Mouse (Mus musculus): ENCODE results near the gene Derl3. TPM values are rescaled to one million over a fixed set of nuclear protein-coding genes. Genes with fewer than 3 reads are reported as not detected.

Gene Derl3
- polyA plus RNA-seq, 1 experiment from 2014 or later, result 2.1 TPM

GRCm38 (mm10) chr10:75931311-75931710, 38.1 kb downstream of the Derl3 start:
- peak overlapping the region; percentile 60 for H3K4me3 ChIP-seq (ENCODE audit: low read depth, low read length)
- 17% methylated on average over 7 of the region's 7 CpGs for WGBS
- H3K4me2 ChIP-seq (ENCODE audit: low read depth, low read length), result peak overlapping the region; percentile 88
- H3K9me3 ChIP-seq (ENCODE audit: control insufficient read depth, low read length), result no peaks in the 10 kb centered on the region
- H3K27ac ChIP-seq (replicated peaks; ENCODE audit: low read depth, low read length), result no peak overlapping the region
- no peak for DNase-seq (ENCODE audit: low spot score)
- peaks cover 30% of the 10 kb centered on the region for H3K4me1 ChIP-seq (ENCODE audit: control insufficient read depth, insufficient read depth, low read length)
- peaks cover 10% of the 10 kb centered on the region for H3K27me3 ChIP-seq (replicated peaks; ENCODE audit: control insufficient read depth, insufficient read depth, low read length)
- H3K9ac ChIP-seq (ENCODE audit: low read depth, low read length), result peak overlapping the region; percentile 88; the same call in 1 of the 2 replicates
- ATAC-seq (ENCODE audit: low read depth), result no peak
- H3K36me3 ChIP-seq (ENCODE audit: control insufficient read depth, insufficient read depth, low read length), result peaks cover 21% of the 10 kb centered on the region

GRCm38 (mm10) chr10:75932081-75932678, 39.0 kb downstream of the Derl3 start:
- peak overlapping the region; percentile 84 for H3K27ac ChIP-seq (replicated peaks; ENCODE audit: low read depth, low read length)
- peak overlapping the region; percentile 88 for H3K9ac ChIP-seq (ENCODE audit: low read depth, low read length)
- peaks cover 30% of the 10 kb centered on the region for H3K4me1 ChIP-seq (ENCODE audit: control insufficient read depth, insufficient read depth, low read length)
- under 1% methylated on average over 23 of the region's 44 CpGs for WGBS
- ATAC-seq (ENCODE audit: low read depth) (peak; percentile 75), DNase-seq (ENCODE audit: low spot score) (peak; percentile 78)
- H3K36me3 ChIP-seq (ENCODE audit: control insufficient read depth, insufficient read depth, low read length), result peaks cover 12% of the 10 kb centered on the region
- peak overlapping the region; percentile 60 for H3K4me3 ChIP-seq (ENCODE audit: low read depth, low read length)
- peaks cover 17% of the 10 kb centered on the region for H3K27me3 ChIP-seq (replicated peaks; ENCODE audit: control insufficient read depth, insufficient read depth, low read length)
- H3K9me3 ChIP-seq (ENCODE audit: control insufficient read depth, low read length), result no peaks in the 10 kb centered on the region
- H3K4me2 ChIP-seq (ENCODE audit: low read depth, low read length), result peak overlapping the region; percentile 88

DNA sequence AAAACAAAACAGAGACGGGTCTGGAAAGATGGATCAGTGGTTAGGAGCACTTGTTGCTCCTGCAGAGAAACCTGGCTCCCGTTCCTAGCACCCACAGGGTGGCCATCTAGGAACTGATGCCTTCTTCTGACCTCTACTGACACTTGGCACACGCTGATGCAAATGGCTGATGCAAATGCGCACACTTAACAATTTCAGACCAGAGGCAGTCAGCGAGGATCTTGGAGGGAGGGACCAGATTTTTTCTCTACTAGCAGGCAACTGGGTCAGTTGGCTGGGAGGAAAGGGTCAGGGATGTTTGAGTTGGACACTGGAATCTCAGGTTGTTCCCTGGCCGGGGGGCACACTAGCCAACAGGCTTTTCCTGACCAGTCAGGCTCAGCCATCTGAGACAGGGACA, 39.7 kb downstream of the Derl3 start, which contains the start of gene Chchd10:
Gene Chchd10 (plus strand): TSS at position 240 of the 400 bp plus-strand sequence.
- Histone ChIP-seq H3K9me3 (ENCODE audit: control insufficient read depth, low read length) (no peaks in the 10 kb centered on the region), H3K4me1 (ENCODE audit: control insufficient read depth, insufficient read depth, low read length) (peaks cover 30% of the 10 kb centered on the region), H3K27me3 (replicated peaks; ENCODE audit: control insufficient read depth, insufficient read depth, low read length) (peaks cover 20% of the 10 kb centered on the region), H3K4me3 (ENCODE audit: low read depth, low read length) (peak within 1 kb of the TSS; percentile 60), H3K36me3 (ENCODE audit: control insufficient read depth, insufficient read depth, low read length) (peaks cover 5% of the 10 kb centered on the region), H3K4me2 (ENCODE audit: low read depth, low read length) (peak within 1 kb of the TSS; percentile 88), H3K9ac (ENCODE audit: low read depth, low read length) (peak within 1 kb of the TSS; percentile 88), H3K27ac (replicated peaks; ENCODE audit: low read depth, low read length) (peak within 1 kb of the TSS; percentile 84)
- 19% methylated on average over 6 of the region's 6 CpGs for WGBS
- DNase-seq (ENCODE audit: low spot score) (no peak), ATAC-seq (ENCODE audit: low read depth) (no peak)

GRCm38 (mm10) chr10:75934991-75935390, 41.8 kb downstream of the Derl3 start:
- no peak for DNase-seq (ENCODE audit: low spot score)
- no peak for ATAC-seq (ENCODE audit: low read depth)
- Histone ChIP-seq H3K4me1 (ENCODE audit: control insufficient read depth, insufficient read depth, low read length) (peaks cover 25% of the 10 kb centered on the region), H3K9me3 (ENCODE audit: control insufficient read depth, low read length) (no peaks in the 10 kb centered on the region), H3K27ac (replicated peaks; ENCODE audit: low read depth, low read length) (no peak overlapping the region), H3K36me3 (ENCODE audit: control insufficient read depth, insufficient read depth, low read length) (no peaks in the 10 kb centered on the region), H3K27me3 (replicated peaks; ENCODE audit: control insufficient read depth, insufficient read depth, low read length) (peaks cover 20% of the 10 kb centered on the region), H3K4me2 (ENCODE audit: low read depth, low read length) (peak overlapping the region; percentile 87), H3K9ac (ENCODE audit: low read depth, low read length) (no peak overlapping the region), H3K4me3 (ENCODE audit: low read depth, low read length) (peak overlapping the region; percentile 47; the same call in 1 of the 2 replicates)
- WGBS, result 86% methylated on average over 1 of the region's 1 CpGs

- H3K4me3 ChIP-seq (ENCODE audit: low read depth, low read length), result peak within 1 kb of the TSS; percentile 47
- peaks cover 17% of the 10 kb centered on the region for H3K4me1 ChIP-seq (ENCODE audit: control insufficient read depth, insufficient read depth, low read length)
- peak; percentile 58 for ATAC-seq (ENCODE audit: low read depth)
- peaks cover 20% of the 10 kb centered on the region for H3K27me3 ChIP-seq (replicated peaks; ENCODE audit: control insufficient read depth, insufficient read depth, low read length)
- DNase-seq (ENCODE audit: low spot score), result peak; percentile 86
- H3K9me3 ChIP-seq (ENCODE audit: control insufficient read depth, low read length), result no peaks in the 10 kb centered on the region
- no peak within 1 kb of the TSS for H3K27ac ChIP-seq (replicated peaks; ENCODE audit: low read depth, low read length)
- H3K9ac ChIP-seq (ENCODE audit: low read depth, low read length), result peak within 1 kb of the TSS; percentile 54
- peak within 1 kb of the TSS; percentile 87 for H3K4me2 ChIP-seq (ENCODE audit: low read depth, low read length)
- 4% methylated on average over 44 of the region's 51 CpGs for WGBS
- H3K36me3 ChIP-seq (ENCODE audit: control insufficient read depth, insufficient read depth, low read length), result no peaks in the 10 kb centered on the region
Observed at GRCm38 (mm10) chr10:75935680-75936541, 42.7 kb downstream of the Derl3 start, which contains the start of gene Mmp11. TSS of gene Mmp11 (minus strand) at chr10:75936496.

- peaks cover 8% of the 10 kb centered on the region for H3K4me1 ChIP-seq (ENCODE audit: control insufficient read depth, insufficient read depth, low read length)
- no peak overlapping the region for H3K9ac ChIP-seq (ENCODE audit: low read depth, low read length)
- H3K9me3 ChIP-seq (ENCODE audit: control insufficient read depth, low read length), result no peaks in the 10 kb centered on the region
- peaks cover 20% of the 10 kb centered on the region for H3K27me3 ChIP-seq (replicated peaks; ENCODE audit: control insufficient read depth, insufficient read depth, low read length)
- H3K4me3 ChIP-seq (ENCODE audit: low read depth, low read length), result no peak overlapping the region
- ATAC-seq (ENCODE audit: low read depth) (no peak), DNase-seq (ENCODE audit: low spot score) (no peak)
- 43% methylated on average over 18 of the region's 18 CpGs for WGBS
- no peak overlapping the region for H3K27ac ChIP-seq (replicated peaks; ENCODE audit: low read depth, low read length)
- no peak overlapping the region for H3K4me2 ChIP-seq (ENCODE audit: low read depth, low read length)
- no peaks in the 10 kb centered on the region for H3K36me3 ChIP-seq (ENCODE audit: control insufficient read depth, insufficient read depth, low read length)
Observed at GRCm38 (mm10) chr10:75936909-75937667, 43.9 kb downstream of the Derl3 start.

DNA sequence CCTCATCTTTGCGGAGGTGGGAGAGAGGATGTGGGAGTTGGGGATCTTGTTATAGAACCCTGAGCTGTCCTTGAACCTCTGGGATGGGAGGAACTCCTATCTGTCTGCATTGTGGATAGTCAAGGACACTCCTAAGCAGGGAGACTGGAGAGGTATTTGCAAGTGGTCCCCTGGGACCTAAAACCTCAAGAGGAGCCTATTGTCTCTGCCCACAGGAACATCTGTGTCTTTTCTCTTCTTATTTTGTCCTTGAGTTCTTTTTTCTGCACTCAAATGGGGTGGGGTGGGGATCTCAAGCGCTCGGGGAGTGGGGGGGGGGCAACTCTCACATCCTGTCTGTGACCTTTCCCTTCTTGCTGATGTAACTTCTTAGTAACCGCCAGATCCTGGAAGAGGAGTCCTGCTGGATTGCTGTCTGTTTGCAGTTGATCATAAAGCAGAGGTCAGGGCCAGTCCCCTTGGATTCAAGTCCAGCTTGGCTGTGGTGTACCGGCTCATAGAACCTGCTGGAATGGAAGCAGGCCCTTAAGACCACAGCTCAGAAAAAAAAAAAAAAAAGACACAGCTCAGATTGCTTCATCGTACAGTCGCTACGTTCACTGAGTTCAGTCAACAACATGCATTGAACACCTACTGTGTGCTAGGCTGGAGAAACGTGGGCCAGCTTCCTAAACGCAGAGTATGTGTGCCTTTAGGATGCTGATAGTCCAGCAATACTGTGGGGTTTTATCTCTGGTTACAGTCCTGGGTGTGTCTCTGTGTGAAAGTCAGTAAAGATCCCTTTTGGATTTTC, 44.8 kb downstream of the Derl3 start:
- Histone ChIP-seq H3K27ac (replicated peaks; ENCODE audit: low read depth, low read length) (no peak overlapping the region), H3K4me2 (ENCODE audit: low read depth, low read length) (no peak overlapping the region), H3K4me3 (ENCODE audit: low read depth, low read length) (no peak overlapping the region), H3K4me1 (ENCODE audit: control insufficient read depth, insufficient read depth, low read length) (peaks cover 2% of the 10 kb centered on the region; the same call in 1 of the 2 replicates), H3K9ac (ENCODE audit: low read depth, low read length) (no peak overlapping the region), H3K36me3 (ENCODE audit: control insufficient read depth, insufficient read depth, low read length) (no peaks in the 10 kb centered on the region), H3K27me3 (replicated peaks; ENCODE audit: control insufficient read depth, insufficient read depth, low read length) (peaks cover 20% of the 10 kb centered on the region), H3K9me3 (ENCODE audit: control insufficient read depth, low read length) (no peaks in the 10 kb centered on the region)
- WGBS, result 53% methylated on average over 10 of the region's 10 CpGs
- ATAC-seq (ENCODE audit: low read depth) (no peak), DNase-seq (ENCODE audit: low spot score) (no peak)

Measured in embryonic facial prominence, embryonic 14.5 days (tissue).